Mouse (Mus musculus): ENCODE data around the gene Gatd1.

Gene Gatd1

GRCm38 (mm10) chr7:141388487-141389109, 25.3 kb downstream of the Gatd1 start:
- no peak for DNase-seq

- DNase-seq = no peak
These were observed 26.0 kb downstream of the Gatd1 start for GRCm38 (mm10) chr7:141387807-141388486.

- no peak for DNase-seq
These were observed 32.7 kb downstream of the Gatd1 start for GRCm38 (mm10) chr7:141381068-141381835.

GRCm38 (mm10) chr7:141379584-141379983, 34.4 kb downstream of the Gatd1 start:
- DNase-seq = no peak

- DNase-seq = no peak
These were observed 39.5 kb downstream of the Gatd1 start for GRCm38 (mm10) chr7:141374399-141374798.

GRCm38 (mm10) chr7:141373611-141374010, 40.3 kb downstream of the Gatd1 start:
- no peak for DNase-seq

- no peak for DNase-seq
These were observed 41.9 kb downstream of the Gatd1 start for GRCm38 (mm10) chr7:141371942-141372595.

GRCm38 (mm10) chr7:141369918-141370317, 44.0 kb downstream of the Gatd1 start:
- no peak for DNase-seq

GRCm38 (mm10) chr7:141367358-141367757, 46.6 kb downstream of the Gatd1 start:
- DNase-seq = no peak

GRCm38 (mm10) chr7:141365049-141365445, 48.9 kb downstream of the Gatd1 start:
- DNase-seq = no peak

GRCm38 (mm10) chr7:141364349-141365048, 49.4 kb downstream of the Gatd1 start:
- no peak for DNase-seq

GRCm38 (mm10) chr7:141363752-141364125, 50.2 kb downstream of the Gatd1 start:
- DNase-seq = no peak

GRCm38 (mm10) chr7:141363106-141363751, 50.7 kb downstream of the Gatd1 start:
- DNase-seq = peak; percentile 27 to 73

GRCm38 (mm10) chr7:141361510-141361909, 52.4 kb downstream of the Gatd1 start:
- peak; percentile 32 to 39 for DNase-seq
